Mouse (Mus musculus) hindbrain, embryonic 15.5 days (tissue): Measurements from ENCODE around the gene Lrrk2. TPM values are rescaled to one million over a fixed set of nuclear protein-coding genes. Genes with fewer than 3 reads are reported as not detected.

Source experiments
- ATAC-seq: fragments of 200-750 bp; cut with Nextera tagmentation; 2 replicates; pipeline ENCODE4 v1.8.0; 2017; ENCODE audit warnings: low read depth, moderate number of reproducible peaks, moderate TSS enrichment; ENCODE audit not compliant: low FRiP score
- H3K27ac ChIP-seq: fragments of 300-500 bp; sonication (generic); replicated peaks from 2 replicates; pipeline ENCODE4 v1.5.1; 2015; ENCODE audit warnings: mild to moderate bottlenecking, inconsistent platforms
- H3K27me3 ChIP-seq: fragments of 300-500 bp; sonication (generic); 2 replicates; pipeline ENCODE4 v1.6.1; 2015; ENCODE audit warnings: control low read depth, inconsistent platforms
- H3K36me3 ChIP-seq: fragments of 300-500 bp; sonication (generic); 2 replicates; pipeline ENCODE4 v1.6.1; 2015; ENCODE audit warnings: control low read depth, inconsistent platforms
- H3K4me1 ChIP-seq: fragments of 300-500 bp; sonication (generic); replicated peaks from 2 replicates; pipeline ENCODE4 v1.6.1; 2015; ENCODE audit warnings: control low read depth, inconsistent platforms
- H3K4me2 ChIP-seq: fragments of 300-500 bp; sonication (generic); 2 replicates; pipeline ENCODE4 v1.6.1; 2015; ENCODE audit warnings: moderate library complexity, mild to moderate bottlenecking, inconsistent platforms
- H3K4me3 ChIP-seq: fragments of 300-500 bp; sonication (generic); 2 replicates; pipeline ENCODE4 v1.5.1; 2015; ENCODE audit warnings: mild to moderate bottlenecking, inconsistent platforms
- H3K9ac ChIP-seq: fragments of 300-500 bp; sonication (generic); 2 replicates; pipeline ENCODE4 v1.6.1; 2015; ENCODE audit warnings: inconsistent platforms
- H3K9me3 ChIP-seq: fragments of 300-500 bp; sonication (generic); 2 replicates; pipeline ENCODE4 v1.6.1; 2016; ENCODE audit warnings: control low read depth, inconsistent platforms
- WGBS: fragments of 180-500 bp; shearing (Covaris S2); methylation state at CpG from one replicate; pipeline ENCODE4 v1.1.7; 2015; 5-methylcytosine and 5-hydroxymethylcytosine counted together
- polyA plus RNA-seq: library from polyadenylated mRNA; unstranded; fragments of >200 nt; fragmentation: Nextera tagmentation; extraction: Ambion mirVana; gene quantifications from 2 replicates; pipeline ENCODE4 v1.2.1, GENCODE M21; 2015

The Lrrk2 gene
- polyA plus RNA-seq, 1 experiment from 2014 or later, result 2.4 TPM

GRCm38 (mm10) chr15:91658227-91658626, 14.7 kb upstream of the Lrrk2 start:
- Histone ChIP-seq H3K4me1 (no peaks in the 10 kb centered on the region), H3K9ac (no peak overlapping the region), H3K4me2 (no peak overlapping the region), H3K27me3 (no peaks in the 10 kb centered on the region), H3K4me3 (no peak overlapping the region), H3K9me3 (no peaks in the 10 kb centered on the region), H3K27ac (no peak overlapping the region), H3K36me3 (no peaks in the 10 kb centered on the region)
- WGBS, result 94% methylated on average over 6 of the region's 6 CpGs
- no peak for ATAC-seq

- no peak overlapping the region for H3K27ac ChIP-seq
- H3K27me3 ChIP-seq, result no peaks in the 10 kb centered on the region
- no peaks in the 10 kb centered on the region for H3K9me3 ChIP-seq
- no peaks in the 10 kb centered on the region for H3K36me3 ChIP-seq
- H3K4me3 ChIP-seq, result no peak overlapping the region
- H3K9ac ChIP-seq, result no peak overlapping the region
- H3K4me1 ChIP-seq, result no peaks in the 10 kb centered on the region
- no peak for ATAC-seq
- WGBS, result 88% methylated on average over 6 of the region's 6 CpGs
- H3K4me2 ChIP-seq, result no peak overlapping the region
These were observed 12.5 kb upstream of the Lrrk2 start for GRCm38 (mm10) chr15:91660277-91661078.

- 91% methylated on average over 6 of the region's 6 CpGs for WGBS
- Histone ChIP-seq H3K9me3 (no peaks in the 10 kb centered on the region), H3K4me2 (no peak overlapping the region), H3K27me3 (no peaks in the 10 kb centered on the region), H3K4me3 (no peak overlapping the region), H3K4me1 (no peaks in the 10 kb centered on the region), H3K9ac (no peak overlapping the region), H3K27ac (no peak overlapping the region), H3K36me3 (no peaks in the 10 kb centered on the region)
- ATAC-seq, result no peak
These were observed 12.0 kb upstream of the Lrrk2 start for GRCm38 (mm10) chr15:91661079-91661369.

- WGBS, result 84% methylated on average over 10 of the region's 10 CpGs
- H3K4me3 ChIP-seq, result no peak overlapping the region
- no peak overlapping the region for H3K4me2 ChIP-seq
- H3K9ac ChIP-seq, result no peak overlapping the region
- no peak overlapping the region for H3K27ac ChIP-seq
- H3K4me1 ChIP-seq, result no peaks in the 10 kb centered on the region
- ATAC-seq, result no peak
- H3K9me3 ChIP-seq, result no peaks in the 10 kb centered on the region
- no peaks in the 10 kb centered on the region for H3K36me3 ChIP-seq
- no peaks in the 10 kb centered on the region for H3K27me3 ChIP-seq
These were observed 8.3 kb upstream of the Lrrk2 start for GRCm38 (mm10) chr15:91664586-91665132.

- Histone ChIP-seq H3K4me3 (no peak overlapping the region), H3K27ac (no peak overlapping the region), H3K9me3 (no peaks in the 10 kb centered on the region), H3K27me3 (no peaks in the 10 kb centered on the region), H3K4me2 (no peak overlapping the region), H3K4me1 (no peaks in the 10 kb centered on the region), H3K36me3 (no peaks in the 10 kb centered on the region), H3K9ac (no peak overlapping the region)
- 90% methylated on average over 6 of the region's 6 CpGs for whole genome bisulfite sequencing
- ATAC-seq, result no peak
These were observed 7.4 kb upstream of the Lrrk2 start for GRCm38 (mm10) chr15:91665530-91665929.

- 83% methylated on average over 2 of the region's 2 CpGs for WGBS
These were observed 1.8 kb upstream of the Lrrk2 start for GRCm38 (mm10) chr15:91671216-91671615.

GRCm38 (mm10) chr15:91671987-91672386, 988 bp upstream of the Lrrk2 start:
- no peak overlapping the region for H3K9ac ChIP-seq
- no peaks in the 10 kb centered on the region for H3K9me3 ChIP-seq
- no peak for ATAC-seq
- 0 out of 2 replicates have a peak, but pooled peaks cover 4% of the 10 kb centered on the region for H3K4me1 ChIP-seq
- H3K27me3 ChIP-seq, result no peaks in the 10 kb centered on the region
- H3K36me3 ChIP-seq, result no peaks in the 10 kb centered on the region
- H3K4me3 ChIP-seq, result no peak overlapping the region
- 81% methylated on average over 5 of the region's 5 CpGs for WGBS
- H3K4me2 ChIP-seq, result no peak overlapping the region
- H3K27ac ChIP-seq, result no peak overlapping the region

More at GRCm38 (mm10) chr15:91671216-91671615, 1.8 kb upstream of the Lrrk2 start:
- Histone ChIP-seq H3K4me3 (no peak overlapping the region), H3K4me1 (0 out of 2 replicates have a peak, but pooled peaks cover 4% of the 10 kb centered on the region), H3K9ac (no peak overlapping the region), H3K4me2 (no peak overlapping the region), H3K27me3 (no peaks in the 10 kb centered on the region), H3K9me3 (no peaks in the 10 kb centered on the region), H3K36me3 (no peaks in the 10 kb centered on the region), H3K27ac (no peak overlapping the region)
- no peak for ATAC-seq

GRCm38 (mm10) chr15:91673569-91673905, 562 bp downstream of the Lrrk2 start:
- H3K27ac ChIP-seq, result no peak overlapping the region
- peak overlapping the region; percentile 58 for H3K4me2 ChIP-seq
- 35% methylated on average over 5 of the region's 5 CpGs for WGBS
- H3K4me3 ChIP-seq, result peak overlapping the region; percentile 44
- H3K27me3 ChIP-seq, result no peaks in the 10 kb centered on the region
- 0 out of 2 replicates have a peak overlapping the region, but pooled peaks have one; percentile 42 for H3K9ac ChIP-seq
- H3K36me3 ChIP-seq, result no peaks in the 10 kb centered on the region
- 0 out of 2 replicates have a peak, but pooled peaks cover 4% of the 10 kb centered on the region for H3K4me1 ChIP-seq
- no peak for ATAC-seq
- H3K9me3 ChIP-seq, result no peaks in the 10 kb centered on the region

GRCm38 (mm10) chr15:91680116-91680515, 7.1 kb downstream of the Lrrk2 start:
- Histone ChIP-seq H3K9me3 (no peaks in the 10 kb centered on the region), H3K4me1 (no peaks in the 10 kb centered on the region), H3K9ac (no peak overlapping the region), H3K27me3 (no peaks in the 10 kb centered on the region), H3K36me3 (no peaks in the 10 kb centered on the region), H3K27ac (no peak overlapping the region), H3K4me3 (no peak overlapping the region), H3K4me2 (no peak overlapping the region)
- WGBS, result 73% methylated on average over 2 of the region's 2 CpGs
- ATAC-seq, result no peak

GRCm38 (mm10) chr15:91685880-91686563, 13.0 kb downstream of the Lrrk2 start:
- Histone ChIP-seq H3K9me3 (no peaks in the 10 kb centered on the region), H3K36me3 (no peaks in the 10 kb centered on the region), H3K27me3 (no peaks in the 10 kb centered on the region), H3K4me1 (no peaks in the 10 kb centered on the region), H3K27ac (no peak overlapping the region), H3K4me3 (no peak overlapping the region), H3K4me2 (no peak overlapping the region), H3K9ac (no peak overlapping the region)
- no peak for ATAC-seq
- 88% methylated on average over 7 of the region's 7 CpGs for WGBS

- no peaks in the 10 kb centered on the region for H3K4me1 ChIP-seq
- no peak overlapping the region for H3K27ac ChIP-seq
- 81% methylated on average over 9 of the region's 9 CpGs for WGBS
- no peaks in the 10 kb centered on the region for H3K27me3 ChIP-seq
- H3K36me3 ChIP-seq, result no peaks in the 10 kb centered on the region
- no peaks in the 10 kb centered on the region for H3K9me3 ChIP-seq
- H3K9ac ChIP-seq, result no peak overlapping the region
- no peak overlapping the region for H3K4me3 ChIP-seq
- no peak for ATAC-seq
- H3K4me2 ChIP-seq, result no peak overlapping the region
These were observed 17.7 kb downstream of the Lrrk2 start for GRCm38 (mm10) chr15:91690648-91691047.

GRCm38 (mm10) chr15:91693051-91693450, 20.1 kb downstream of the Lrrk2 start:
- H3K36me3 ChIP-seq, result no peaks in the 10 kb centered on the region
- H3K27ac ChIP-seq, result no peak overlapping the region
- no peak overlapping the region for H3K9ac ChIP-seq
- H3K4me1 ChIP-seq, result no peaks in the 10 kb centered on the region
- no peaks in the 10 kb centered on the region for H3K27me3 ChIP-seq
- no peaks in the 10 kb centered on the region for H3K9me3 ChIP-seq
- WGBS, result 85% methylated on average over 1 of the region's 1 CpGs
- no peak overlapping the region for H3K4me2 ChIP-seq
- ATAC-seq, result no peak
- no peak overlapping the region for H3K4me3 ChIP-seq
